Mouse (Mus musculus) intestine, embryonic 14.5 days (tissue): ENCODE results near the gene Nsa2. TPM values are rescaled to one million over a fixed set of nuclear protein-coding genes. Genes with fewer than 3 reads are reported as not detected.
"Not testable (repeated sequence)": the region's sequence is repeated elsewhere in the genome, so short reads cannot be mapped to it uniquely, and the experiment has no call there.

ENCODE experiments used
- ATAC-seq: fragments of 200-750 bp; cut with Nextera tagmentation; replicated peaks from 2 replicates; pipeline ENCODE4 v1.8.0; 2017; ENCODE audit warnings: low read depth, moderate number of reproducible peaks, moderate TSS enrichment, moderate library complexity; ENCODE audit not compliant: low FRiP score, low TSS enrichment
- DNase-seq: peaks from one replicate; pipeline ENCODE4 v3.0.0-alpha.2; 2018; ENCODE audit warnings: low spot score
- H3K27ac ChIP-seq: fragments of 300-500 bp; sonication (generic); 2 replicates; pipeline ENCODE4 v1.5.1; 2014; ENCODE audit warnings: low read depth, mild to moderate bottlenecking, control low read depth
- H3K27me3 ChIP-seq: fragments of 300-500 bp; sonication (generic); replicated peaks from 2 replicates; pipeline ENCODE4 v1.6.1; 2014; ENCODE audit warnings: low read length, control low read depth; ENCODE audit not compliant: control insufficient read depth, insufficient read depth
- H3K36me3 ChIP-seq: fragments of 300-500 bp; sonication (generic); 2 replicates; pipeline ENCODE4 v1.6.1; 2014; ENCODE audit warnings: low read length, control low read depth; ENCODE audit not compliant: control insufficient read depth, insufficient read depth
- H3K4me1 ChIP-seq: fragments of 300-500 bp; sonication (generic); replicated peaks from 2 replicates; pipeline ENCODE4 v1.6.1; 2014; ENCODE audit warnings: low read length, control low read depth, mixed read lengths; ENCODE audit not compliant: control insufficient read depth, insufficient read depth
- H3K4me2 ChIP-seq: fragments of 300-500 bp; sonication (generic); 2 replicates; pipeline ENCODE4 v1.6.1; 2014; ENCODE audit warnings: low read length
- H3K4me3 ChIP-seq: fragments of 300-500 bp; sonication (generic); 2 replicates; pipeline ENCODE4 v1.5.1; 2014; ENCODE audit warnings: low read depth, low read length, control low read depth, mixed read lengths
- H3K9ac ChIP-seq: fragments of 300-500 bp; sonication (generic); 2 replicates; pipeline ENCODE4 v1.6.1; 2014; ENCODE audit warnings: mild to moderate bottlenecking, low read length
- H3K9me3 ChIP-seq: fragments of 300-500 bp; sonication (generic); 2 replicates; pipeline ENCODE4 v1.6.1; 2016; ENCODE audit warnings: low read length, control low read depth; ENCODE audit not compliant: control insufficient read depth
- WGBS: fragments of 180-500 bp; shearing (Covaris S2); extraction: QIAGEN DNeasy Blood & Tissue Kit; methylation state at CpG from one replicate; pipeline ENCODE4 v1.1.7; 2014; 5-methylcytosine and 5-hydroxymethylcytosine counted together
- polyA plus RNA-seq: library from polyadenylated mRNA; unstranded; fragments of >200 nt; fragmentation: Nextera tagmentation; extraction: Ambion mirVana; gene quantifications from 2 replicates; pipeline ENCODE4 v1.2.1, GENCODE M21; 2014

Nsa2 gene
- polyA plus RNA-seq, 1 experiment from 2014 or later, result 80.4 TPM

DNA sequence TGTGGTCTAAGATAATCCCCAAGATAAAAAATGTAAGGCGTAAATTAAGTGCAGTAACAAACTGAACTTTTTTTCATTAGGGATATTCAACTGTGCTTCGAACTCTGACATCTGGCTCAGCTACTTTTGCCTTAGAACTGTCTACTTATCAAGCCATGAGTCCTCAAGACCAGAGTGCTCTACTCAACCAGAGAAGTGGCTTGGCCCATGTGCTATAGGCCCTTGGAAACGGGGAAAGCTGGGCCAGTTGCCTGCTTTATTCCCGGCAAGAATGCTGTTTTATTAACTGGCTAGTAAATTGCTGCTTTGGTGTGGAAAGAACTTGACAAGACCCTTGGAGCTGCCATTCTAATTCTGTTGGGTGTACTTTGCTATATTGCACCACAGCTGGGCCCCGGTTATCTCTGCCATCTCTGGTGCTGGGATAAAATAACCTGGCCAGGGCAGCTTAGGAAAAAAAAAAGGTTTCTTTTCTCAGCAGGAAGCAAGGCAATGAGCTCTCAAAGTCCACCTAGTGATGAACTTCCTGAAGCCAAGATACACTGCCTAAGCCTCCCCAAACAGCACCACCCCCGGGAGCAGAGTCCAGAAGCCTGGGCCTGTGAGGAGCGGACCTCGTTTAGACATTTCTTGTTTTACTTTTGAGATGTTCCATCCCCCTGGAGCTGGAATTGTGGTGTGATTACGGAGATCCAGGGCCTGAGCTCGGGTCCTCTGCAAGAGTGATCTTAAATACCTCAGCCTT lies 38.0 kb upstream of the Nsa2 start:
- Histone ChIP-seq H3K9ac (no peak overlapping the region), H3K36me3 (peaks cover 91% of the 10 kb centered on the region), H3K27me3 (no peaks in the 10 kb centered on the region), H3K27ac (no peak overlapping the region; the same call in 1 of the 2 replicates), H3K4me2 (no peak overlapping the region), H3K4me3 (no peak overlapping the region), H3K4me1 (no peaks in the 10 kb centered on the region), H3K9me3 (no peaks in the 10 kb centered on the region)
- ATAC-seq (0 out of 2 replicates have a peak, but pooled peaks have one; percentile 50), DNase-seq (peak; percentile 56)
- 77% methylated on average over 10 of the region's 10 CpGs for WGBS

DNA sequence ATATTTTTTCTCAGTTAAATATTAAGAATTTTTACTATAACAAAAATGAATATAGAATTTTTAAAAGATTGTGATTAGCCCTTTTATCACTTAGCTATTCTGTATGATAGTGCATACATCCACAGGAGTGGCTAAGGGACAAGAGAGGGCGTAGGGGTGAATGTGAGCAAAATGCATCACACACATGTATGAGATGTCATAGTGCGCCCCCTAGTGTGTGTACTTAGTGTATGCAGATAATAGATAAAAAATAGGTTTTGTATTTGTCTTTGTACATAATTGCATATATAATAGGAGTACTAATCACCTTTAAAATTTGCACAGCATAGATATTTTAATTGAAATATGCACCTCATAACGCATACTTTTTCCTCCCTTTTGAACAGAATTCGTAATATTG lies 8.1 kb upstream of the Nsa2 start:
- Histone ChIP-seq H3K4me1 (no peaks in the 10 kb centered on the region), H3K9me3 (no peaks in the 10 kb centered on the region), H3K36me3 (peaks cover 69% of the 10 kb centered on the region), H3K4me3 (no peak overlapping the region), H3K4me2 (no peak overlapping the region), H3K27me3 (no peaks in the 10 kb centered on the region), H3K27ac (no peak overlapping the region), H3K9ac (no peak overlapping the region)
- WGBS, result 61% methylated on average over 4 of the region's 4 CpGs
- DNase-seq (no peak), ATAC-seq (no peak)

DNA sequence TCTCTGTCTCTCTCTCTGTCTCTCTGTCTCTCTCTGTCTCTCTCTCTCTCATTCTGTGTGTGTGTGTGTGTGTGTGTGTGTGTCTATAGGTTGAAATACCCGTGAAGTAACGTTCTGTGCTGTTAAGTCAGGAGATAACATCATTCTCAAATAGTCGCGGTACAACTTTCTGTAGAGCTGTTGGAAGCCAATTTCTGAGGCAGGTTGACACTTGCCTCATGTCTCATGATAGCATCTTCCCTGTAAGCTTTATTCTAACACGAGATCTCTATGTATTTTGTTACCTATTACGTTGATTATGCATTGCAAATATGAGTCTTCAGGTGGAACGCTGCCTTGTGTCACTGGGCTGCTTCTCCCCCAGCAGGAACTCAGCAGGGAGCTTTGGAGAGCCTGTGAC lies 4.6 kb upstream of the Nsa2 start:
- no peak overlapping the region for H3K4me3 ChIP-seq
- no peak overlapping the region for H3K27ac ChIP-seq
- H3K9me3 ChIP-seq, result no peaks in the 10 kb centered on the region
- no peak overlapping the region for H3K9ac ChIP-seq
- H3K27me3 ChIP-seq, result no peaks in the 10 kb centered on the region
- no peak overlapping the region for H3K4me2 ChIP-seq
- H3K36me3 ChIP-seq, result peaks cover 35% of the 10 kb centered on the region
- DNase-seq (no peak), ATAC-seq (no peak)
- 89% methylated on average over 7 of the region's 7 CpGs for WGBS
- H3K4me1 ChIP-seq, result 0 out of 2 replicates have a peak, but pooled peaks cover 3% of the 10 kb centered on the region

DNA sequence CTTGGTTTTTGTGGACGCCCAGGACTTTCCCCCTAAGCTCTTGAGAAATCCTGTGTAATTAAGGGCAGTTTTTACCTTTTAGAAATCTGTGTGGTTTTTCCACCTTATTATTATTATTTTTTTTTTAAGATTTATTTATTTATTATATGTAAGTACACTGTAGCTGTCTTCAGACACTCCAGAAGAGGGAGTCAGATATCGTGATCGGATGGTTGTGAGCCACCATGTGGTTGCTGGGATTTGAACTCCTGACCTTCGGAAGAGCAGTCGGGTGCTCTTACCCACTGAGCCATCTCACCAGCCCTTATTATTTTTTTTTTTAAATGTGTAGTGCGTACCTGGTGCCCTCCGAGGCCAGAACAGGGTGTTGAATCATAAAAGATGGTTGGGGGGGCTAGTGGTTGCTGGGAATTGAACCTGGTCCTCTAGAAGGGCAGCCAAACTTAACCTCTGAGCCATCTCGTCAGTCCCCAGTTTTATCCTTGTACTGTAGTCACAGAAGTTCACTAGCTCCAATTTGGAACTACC lies 731 bp upstream of the Nsa2 start:
- not testable (repeated sequence) for H3K4me1 ChIP-seq, DNase-seq, ATAC-seq, H3K9me3 ChIP-seq, H3K27me3 ChIP-seq
- H3K4me3 ChIP-seq, result peak overlapping the region; percentile 95
- peaks cover 29% of the 10 kb centered on the region for H3K36me3 ChIP-seq
- peak overlapping the region; percentile 75 for H3K4me2 ChIP-seq
- H3K27ac ChIP-seq, result peak overlapping the region; percentile 71; the same call in 1 of the 2 replicates
- peak overlapping the region; percentile 85 for H3K9ac ChIP-seq
- 28% methylated on average over 8 of the region's 8 CpGs for WGBS

DNA sequence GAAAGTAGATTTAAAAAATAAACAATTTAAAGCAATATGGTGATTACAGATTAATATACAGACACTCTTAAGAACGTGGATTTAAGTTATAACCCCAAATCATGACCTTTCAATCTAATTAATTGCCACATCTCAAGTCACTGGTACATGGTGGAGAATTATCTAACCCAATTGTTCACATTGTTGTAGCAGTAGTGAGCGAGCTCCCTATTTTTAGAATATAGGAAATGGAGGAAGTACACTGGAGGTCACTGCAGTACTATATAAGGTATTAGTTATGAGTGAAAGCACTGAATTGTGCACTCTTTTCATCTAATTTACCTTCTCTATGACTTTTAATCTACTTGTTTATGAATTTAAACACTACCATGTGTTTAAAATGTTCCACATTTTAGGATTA lies 7.3 kb downstream of the Nsa2 start:
- not testable (repeated sequence) for ATAC-seq, H3K4me3 ChIP-seq, H3K9ac ChIP-seq, H3K4me2 ChIP-seq, H3K27me3 ChIP-seq, H3K27ac ChIP-seq, DNase-seq, H3K9me3 ChIP-seq, H3K4me1 ChIP-seq
- WGBS, result no CpG with 5 or more reads among the region's 2 CpGs
- peaks cover 45% of the 10 kb centered on the region for H3K36me3 ChIP-seq

DNA sequence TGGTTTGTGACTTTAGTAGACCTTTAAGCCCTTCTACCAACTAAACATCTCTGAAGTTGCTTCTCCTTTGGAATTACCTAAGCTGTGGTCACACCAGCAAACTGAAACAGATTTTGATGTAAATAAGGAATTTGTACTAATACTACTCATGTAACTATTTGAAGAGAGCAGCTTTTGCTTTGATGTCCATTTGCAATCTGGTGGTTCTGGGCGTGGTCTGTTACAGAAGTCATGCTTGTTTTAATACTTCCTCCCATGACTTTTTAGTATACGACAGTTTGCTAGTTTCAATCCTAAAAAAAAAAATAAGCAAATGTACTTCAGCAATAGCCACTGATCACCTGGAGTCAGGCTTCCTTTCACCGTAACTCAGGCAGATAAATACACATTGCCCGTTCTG lies 8.1 kb downstream of the Nsa2 start:
- not testable (repeated sequence) for H3K9ac ChIP-seq, H3K27me3 ChIP-seq, H3K9me3 ChIP-seq, H3K4me3 ChIP-seq, DNase-seq, ATAC-seq, H3K27ac ChIP-seq, H3K4me2 ChIP-seq, H3K4me1 ChIP-seq
- WGBS, result 89% methylated on average over 2 of the region's 4 CpGs
- H3K36me3 ChIP-seq, result peaks cover 39% of the 10 kb centered on the region

DNA sequence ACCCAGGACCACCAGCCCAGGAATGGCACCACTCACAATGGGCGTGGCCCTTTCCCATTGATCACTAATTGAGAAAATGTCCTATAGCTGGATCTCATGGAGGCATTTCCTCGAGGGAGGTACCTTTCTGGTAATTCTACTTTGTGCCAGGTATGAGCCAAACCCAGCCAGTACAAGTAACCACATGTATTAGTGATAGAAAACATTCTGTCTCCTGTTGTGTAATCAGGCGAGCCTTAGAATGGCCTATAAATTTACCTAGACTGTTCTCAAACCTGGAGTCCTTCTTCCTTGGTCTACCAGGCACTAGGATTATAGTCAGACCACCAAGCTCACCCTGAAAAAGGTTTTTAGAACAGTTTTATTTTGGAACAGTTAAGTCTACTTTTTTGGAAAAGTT lies 16.4 kb downstream of the Nsa2 start:
- Histone ChIP-seq H3K27ac (no peak overlapping the region), H3K4me2 (no peak overlapping the region), H3K27me3 (no peaks in the 10 kb centered on the region), H3K9me3 (no peaks in the 10 kb centered on the region), H3K4me1 (no peaks in the 10 kb centered on the region), H3K9ac (no peak overlapping the region), H3K4me3 (no peak overlapping the region), H3K36me3 (peaks cover 8% of the 10 kb centered on the region; the same call in 1 of the 2 replicates)
- no peak for ATAC-seq
- no peak for DNase-seq
- 80% methylated on average over 3 of the region's 3 CpGs for WGBS

DNA sequence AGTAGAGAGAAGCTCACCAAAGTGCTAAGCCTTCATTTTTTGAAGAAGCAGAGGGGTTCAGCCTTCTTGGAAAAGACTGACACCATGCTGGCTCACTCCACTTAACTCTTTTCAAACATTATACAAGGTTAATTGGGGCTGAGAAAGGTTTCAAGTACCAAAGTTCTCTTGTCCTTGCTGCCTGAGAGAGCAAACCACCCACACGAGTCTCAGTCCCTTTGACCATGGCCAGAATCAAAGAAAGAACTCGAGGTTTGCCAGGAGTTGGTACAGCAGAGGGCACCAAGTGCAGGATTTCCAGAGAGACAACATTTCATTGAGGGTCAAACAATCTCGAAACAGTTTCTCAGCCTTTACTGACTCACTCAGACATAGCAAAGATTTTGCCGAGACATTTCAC lies 28.7 kb downstream of the Nsa2 start:
- DNase-seq, result no peak
- 83% methylated on average over 4 of the region's 4 CpGs for WGBS

DNA sequence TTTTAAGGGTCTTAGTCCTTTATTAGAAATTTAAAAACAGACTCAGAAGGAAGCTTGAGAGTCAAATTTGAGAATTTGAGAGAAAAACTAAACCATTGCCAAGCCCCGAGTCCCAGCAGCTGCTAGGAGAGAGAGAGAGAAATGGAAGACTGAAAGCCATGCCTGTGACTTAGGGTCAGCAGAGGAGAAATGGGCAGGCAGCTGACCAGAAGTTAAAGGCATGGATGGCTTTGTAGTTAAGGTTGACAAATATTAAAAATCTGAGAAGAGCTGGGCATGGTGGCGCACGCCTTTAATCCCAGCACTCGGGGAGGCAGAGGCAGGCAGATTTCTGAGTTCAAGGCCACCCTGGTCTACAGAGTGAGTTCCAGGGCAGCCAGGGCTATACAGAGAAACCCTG lies 30.0 kb downstream of the Nsa2 start:
- H3K9ac ChIP-seq, ATAC-seq, H3K27ac ChIP-seq, H3K9me3 ChIP-seq, DNase-seq, H3K4me3 ChIP-seq, H3K4me2 ChIP-seq, H3K4me1 ChIP-seq, H3K27me3 ChIP-seq, H3K36me3 ChIP-seq: not testable (repeated sequence)
- WGBS, result 93% methylated on average over 4 of the region's 4 CpGs

More for the DNA sequence above, 28.7 kb downstream of the Nsa2 start:
- Histone ChIP-seq H3K9ac (no peak overlapping the region), H3K4me3 (no peak overlapping the region), H3K4me2 (no peak overlapping the region), H3K27me3 (no peaks in the 10 kb centered on the region), H3K9me3 (no peaks in the 10 kb centered on the region), H3K27ac (no peak overlapping the region), H3K36me3 (no peaks in the 10 kb centered on the region), H3K4me1 (no peaks in the 10 kb centered on the region)
- no peak for ATAC-seq
